Mouse (Mus musculus): ENCODE data around the gene Cyp1a2. TPM values are rescaled to one million over a fixed set of nuclear protein-coding genes. Genes with fewer than 3 reads are reported as not detected.

Cyp1a2 gene
- polyA plus RNA-seq, 1 experiment: 0.44 TPM

GRCm38 (mm10) chr9:57708720-57709274 is 25.3 kb upstream of the Cyp1a2 start:
- 1% methylated on average over 38 of the region's 39 CpGs for WGBS
- no peak for TF ChIP-seq POLR2A (IDR thresholded peaks at IDR 0.05; ENCODE audit: borderline replicate concordance, extremely low read depth, low read depth, low read length)
- TF ChIP-seq CTCF (IDR thresholded peaks at IDR 0.05; ENCODE audit: insufficient read depth, low read length): no peak
- peak overlapping the region; percentile 88 for H3K4me3 ChIP-seq (replicated peaks; ENCODE audit: extremely low read depth, low read depth, low read length)
- peak; percentile 48 for DNase-seq
- H3K4me1 ChIP-seq (ENCODE audit: control insufficient read depth, insufficient read depth, low read length): peaks cover 12% of the 10 kb centered on the region

DNA sequence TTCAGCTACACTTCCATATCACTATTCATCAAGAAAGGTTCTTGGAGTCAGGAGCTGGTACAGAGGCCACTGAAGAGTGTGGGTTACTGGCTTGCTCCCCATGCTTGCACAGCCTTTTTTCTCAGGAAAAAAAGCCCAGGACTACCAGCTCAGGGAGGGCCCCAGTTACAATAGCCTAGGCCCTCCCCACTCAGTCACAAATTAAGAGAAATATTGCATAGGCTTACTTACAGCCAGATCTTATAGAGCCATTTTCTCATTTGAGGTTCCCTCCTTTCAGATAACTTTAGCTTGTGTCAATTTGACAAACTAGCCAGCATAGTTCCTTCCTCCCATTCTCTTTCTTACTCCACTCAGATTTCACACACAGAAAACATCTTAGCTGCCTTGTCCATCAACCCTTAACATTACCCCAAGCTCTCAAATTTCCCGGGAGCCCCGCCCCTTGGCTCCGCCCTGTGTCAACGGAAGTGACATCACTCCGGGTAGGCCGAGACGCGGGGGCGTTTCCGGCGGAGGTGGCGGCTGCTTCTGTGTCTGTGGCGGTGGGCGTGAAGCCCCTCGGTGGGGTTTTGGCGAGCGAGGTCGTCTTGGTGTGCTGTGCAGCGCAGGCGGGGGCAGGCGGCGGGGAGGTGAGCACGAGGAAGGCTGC is 24.7 kb upstream of the Cyp1a2 start, which contains the start of gene Edc3:
Edc3 (plus strand) TSS at position 473 of the 652 bp plus-strand sequence.
- DNase-seq: peak; percentile 91
- 1% methylated on average over 23 of the region's 23 CpGs for WGBS

GRCm38 (mm10) chr9:57706496-57706895 is 23.0 kb upstream of the Cyp1a2 start:
- H3K4me3 ChIP-seq (replicated peaks; ENCODE audit: extremely low read depth, low read depth, low read length): no peak overlapping the region
- WGBS: 93% methylated on average over 3 of the region's 3 CpGs
- peaks cover 12% of the 10 kb centered on the region for H3K4me1 ChIP-seq (ENCODE audit: control insufficient read depth, insufficient read depth, low read length)
- TF ChIP-seq POLR2A (IDR thresholded peaks at IDR 0.05; ENCODE audit: borderline replicate concordance, extremely low read depth, low read depth, low read length): no peak
- no peak for TF ChIP-seq CTCF (IDR thresholded peaks at IDR 0.05; ENCODE audit: insufficient read depth, low read length)
- no peak for DNase-seq

More for the DNA sequence above, 24.7 kb upstream of the Cyp1a2 start, which contains the start of gene Edc3:
- TF ChIP-seq POLR2A (IDR thresholded peaks at IDR 0.05; ENCODE audit: borderline replicate concordance, extremely low read depth, low read depth, low read length) (peak; percentile 70; the same call in 1 of the 2 replicates), CTCF (IDR thresholded peaks at IDR 0.05; ENCODE audit: insufficient read depth, low read length) (no peak)
- H3K4me1 ChIP-seq (ENCODE audit: control insufficient read depth, insufficient read depth, low read length): peaks cover 12% of the 10 kb centered on the region
- peak within 1 kb of the TSS; percentile 88 for H3K4me3 ChIP-seq (replicated peaks; ENCODE audit: extremely low read depth, low read depth, low read length)

DNA sequence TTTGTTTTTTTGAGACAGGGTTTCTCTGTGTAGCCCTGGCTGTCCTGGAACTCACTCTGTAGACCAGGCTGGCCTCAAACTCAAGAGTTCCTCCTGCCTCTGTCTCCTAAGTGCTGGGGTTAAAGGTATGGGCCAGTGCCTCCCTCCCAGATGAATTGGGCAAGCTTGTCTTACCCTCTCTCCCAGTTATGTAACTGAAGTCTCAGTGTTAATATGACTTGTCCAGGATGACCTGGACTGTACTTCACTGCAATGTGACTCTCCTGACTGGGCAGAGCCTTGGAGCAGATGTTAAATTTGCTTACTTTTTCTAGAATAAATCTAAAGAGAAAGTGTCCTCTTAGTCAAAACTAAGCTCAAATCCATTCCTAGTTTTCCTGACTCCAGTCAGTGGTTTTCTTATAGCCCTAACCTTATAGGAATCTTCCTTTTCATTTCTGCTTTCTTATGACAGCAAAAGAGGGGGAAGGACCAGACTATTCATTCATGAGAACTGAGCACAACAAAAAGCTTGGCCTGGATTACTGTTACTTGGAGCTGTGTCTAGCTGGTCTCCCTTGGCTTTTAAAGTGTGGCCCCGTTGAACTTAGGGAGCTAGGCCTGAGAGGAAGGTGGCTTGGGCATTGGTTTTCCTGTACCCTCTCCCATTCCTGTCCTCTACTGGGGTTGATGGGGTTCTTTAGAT is 15.1 kb upstream of the Cyp1a2 start:
- Histone ChIP-seq H3K4me1 (ENCODE audit: control insufficient read depth, insufficient read depth, low read length) (peaks cover 5% of the 10 kb centered on the region), H3K4me3 (replicated peaks; ENCODE audit: extremely low read depth, low read depth, low read length) (peak overlapping the region; percentile 41)
- DNase-seq: no peak
- 65% methylated on average over 1 of the region's 1 CpGs for WGBS
- TF ChIP-seq POLR2A (IDR thresholded peaks at IDR 0.05; ENCODE audit: borderline replicate concordance, extremely low read depth, low read depth, low read length) (no peak), CTCF (IDR thresholded peaks at IDR 0.05; ENCODE audit: insufficient read depth, low read length) (no peak)

GRCm38 (mm10) chr9:57697380-57697779 is 13.9 kb upstream of the Cyp1a2 start:
- 29% methylated on average over 4 of the region's 4 CpGs for WGBS
- Histone ChIP-seq H3K4me1 (ENCODE audit: control insufficient read depth, insufficient read depth, low read length) (peaks cover 5% of the 10 kb centered on the region), H3K4me3 (replicated peaks; ENCODE audit: extremely low read depth, low read depth, low read length) (no peak overlapping the region)
- DNase-seq: no peak
- TF ChIP-seq CTCF (IDR thresholded peaks at IDR 0.05; ENCODE audit: insufficient read depth, low read length): no peak
- TF ChIP-seq POLR2A (IDR thresholded peaks at IDR 0.05; ENCODE audit: borderline replicate concordance, extremely low read depth, low read depth, low read length): peak; percentile 28; the same call in 1 of the 2 replicates

GRCm38 (mm10) chr9:57696380-57697285 is 13.1 kb upstream of the Cyp1a2 start:
- H3K4me1 ChIP-seq (ENCODE audit: control insufficient read depth, insufficient read depth, low read length): peaks cover 5% of the 10 kb centered on the region
- peak; percentile 34 for DNase-seq
- peak overlapping the region; percentile 57 for H3K4me3 ChIP-seq (replicated peaks; ENCODE audit: extremely low read depth, low read depth, low read length)
- TF ChIP-seq CTCF (IDR thresholded peaks at IDR 0.05; ENCODE audit: insufficient read depth, low read length): no peak
- TF ChIP-seq POLR2A (IDR thresholded peaks at IDR 0.05; ENCODE audit: borderline replicate concordance, extremely low read depth, low read depth, low read length): peak; percentile 68; the same call in 1 of the 2 replicates
- WGBS: 5% methylated on average over 42 of the region's 42 CpGs

DNA sequence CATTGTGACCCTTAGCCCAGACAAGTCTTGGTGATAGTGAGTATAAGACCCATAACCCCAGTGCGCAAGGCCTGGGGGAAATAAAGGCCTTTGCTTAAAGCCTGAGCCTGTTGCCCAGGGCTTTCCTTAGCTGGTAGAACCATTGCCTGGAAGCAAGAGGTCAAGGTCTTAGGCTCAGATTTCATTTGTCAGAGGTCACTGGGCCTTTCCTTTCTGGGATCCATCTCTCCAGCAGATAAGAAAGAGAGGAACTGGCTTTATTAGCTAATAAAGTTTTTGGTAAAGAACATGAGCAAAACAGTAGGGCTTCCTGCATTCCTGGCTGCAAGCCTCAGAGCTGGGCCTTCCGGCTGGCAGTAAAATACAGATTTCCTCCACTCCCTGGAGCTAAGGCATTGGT is 10.6 kb upstream of the Cyp1a2 start:
- WGBS: 84% methylated on average over 2 of the region's 2 CpGs
- no peak for TF ChIP-seq POLR2A (IDR thresholded peaks at IDR 0.05; ENCODE audit: borderline replicate concordance, extremely low read depth, low read depth, low read length)
- TF ChIP-seq CTCF (IDR thresholded peaks at IDR 0.05; ENCODE audit: insufficient read depth, low read length): no peak
- no peak overlapping the region for H3K4me3 ChIP-seq (replicated peaks; ENCODE audit: extremely low read depth, low read depth, low read length)
- DNase-seq: no peak
- H3K4me1 ChIP-seq (ENCODE audit: control insufficient read depth, insufficient read depth, low read length): peaks cover 7% of the 10 kb centered on the region

DNA sequence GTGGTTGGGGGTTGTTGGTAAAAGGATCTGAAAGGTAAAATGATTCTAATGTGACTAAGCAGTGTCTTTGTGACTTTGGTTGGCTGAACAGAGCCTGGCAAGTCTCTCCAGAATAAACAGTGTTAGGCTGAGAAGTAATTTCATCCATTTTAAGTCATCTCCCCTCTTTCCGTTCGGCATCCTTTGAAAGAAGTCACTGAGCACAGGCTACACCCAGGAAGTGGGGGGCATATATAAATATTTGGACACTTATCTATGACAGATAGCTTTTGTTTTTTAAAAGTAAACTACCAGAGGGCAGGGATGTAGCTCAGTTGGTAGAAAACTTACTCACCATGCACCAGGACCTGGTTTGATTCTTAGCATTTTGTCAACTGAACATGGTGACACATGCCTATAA is 5.1 kb upstream of the Cyp1a2 start:
- H3K4me3 ChIP-seq (replicated peaks; ENCODE audit: extremely low read depth, low read depth, low read length): no peak overlapping the region
- WGBS: 35% methylated on average over 2 of the region's 2 CpGs
- TF ChIP-seq POLR2A (IDR thresholded peaks at IDR 0.05; ENCODE audit: borderline replicate concordance, extremely low read depth, low read depth, low read length) (no peak), CTCF (IDR thresholded peaks at IDR 0.05; ENCODE audit: insufficient read depth, low read length) (no peak)
- H3K4me1 ChIP-seq (ENCODE audit: control insufficient read depth, insufficient read depth, low read length): peaks cover 6% of the 10 kb centered on the region; the same call in 1 of the 2 replicates
- no peak for DNase-seq

DNA sequence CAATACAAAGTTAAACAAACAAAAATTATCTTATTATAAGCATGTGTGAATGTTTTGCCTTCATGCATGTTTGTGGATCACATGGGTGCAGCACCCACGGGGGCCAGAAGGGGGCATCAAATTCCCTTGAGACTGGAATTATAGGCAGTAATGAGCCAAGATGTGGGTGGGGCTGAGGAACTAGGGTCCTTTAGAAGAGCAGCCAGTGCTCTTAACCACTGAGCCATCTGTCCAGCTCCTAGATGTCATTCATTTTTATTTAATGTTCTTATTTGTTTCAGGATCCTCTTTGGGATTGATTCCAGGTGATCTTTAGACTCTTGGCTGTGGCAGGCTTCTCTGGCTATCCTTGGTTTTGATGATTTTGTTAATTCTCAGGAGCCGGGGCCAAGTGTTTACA is 4.7 kb upstream of the Cyp1a2 start:
- TF ChIP-seq POLR2A (IDR thresholded peaks at IDR 0.05; ENCODE audit: borderline replicate concordance, extremely low read depth, low read depth, low read length): no peak
- peak; percentile 61 for TF ChIP-seq CTCF (IDR thresholded peaks at IDR 0.05; ENCODE audit: insufficient read depth, low read length)
- Histone ChIP-seq H3K4me1 (ENCODE audit: control insufficient read depth, insufficient read depth, low read length) (peaks cover 6% of the 10 kb centered on the region; the same call in 1 of the 2 replicates), H3K4me3 (replicated peaks; ENCODE audit: extremely low read depth, low read depth, low read length) (no peak overlapping the region)
- no peak for DNase-seq
- WGBS: 32% methylated on average over 2 of the region's 2 CpGs
